Mouse (Mus musculus) ES-Bruce4 (cell line): ENCODE data around the gene Rnf157. TPM values are rescaled to one million over a fixed set of nuclear protein-coding genes. Genes with fewer than 3 reads are reported as not detected.

Experiments
- H3K27ac ChIP-seq: 2 replicates; pipeline ENCODE4 v1.5.1; 2012; ENCODE audit warnings: low read length, inconsistent platforms; ENCODE audit not compliant: insufficient read depth
- H3K27me3 ChIP-seq: 2 replicates; pipeline ENCODE4 v1.6.1; 2012; ENCODE audit warnings: mild to moderate bottlenecking, low read length, inconsistent platforms; ENCODE audit not compliant: control insufficient read depth, poor library complexity, insufficient read depth, severe bottlenecking
- H3K36me3 ChIP-seq: 2 replicates; pipeline ENCODE4 v1.6.1; 2012; ENCODE audit warnings: inconsistent platforms, mild to moderate bottlenecking, low read length, moderate library complexity; ENCODE audit not compliant: control insufficient read depth, poor library complexity, insufficient read depth, severe bottlenecking
- H3K4me1 ChIP-seq: one replicate; pipeline ENCODE4 v1.8.1; 2011; ENCODE audit warnings: low read length; ENCODE audit not compliant: control insufficient read depth, insufficient read depth
- H3K4me3 ChIP-seq: 2 replicates; pipeline ENCODE4 v1.5.1; 2011; ENCODE audit warnings: low read depth, mild to moderate bottlenecking, low read length
- H3K9ac ChIP-seq: 2 replicates; pipeline ENCODE4 v1.6.1; 2012; ENCODE audit warnings: low read depth, mild to moderate bottlenecking, inconsistent platforms; ENCODE audit not compliant: poor library complexity, severe bottlenecking
- H3K9me3 ChIP-seq: replicated peaks from 2 replicates; pipeline ENCODE4 v1.6.1; 2012; ENCODE audit warnings: mild to moderate bottlenecking, low read length, inconsistent platforms; ENCODE audit not compliant: control insufficient read depth, poor library complexity, insufficient read depth, severe bottlenecking
- CTCF ChIP-seq: IDR thresholded peaks from one replicate; pipeline ENCODE4 v1.8.1; 2011; ENCODE audit warnings: low read depth, low read length
- EP300 ChIP-seq: IDR thresholded peaks from 2 replicates; pipeline ENCODE4 v1.6.1; 2011; ENCODE audit warnings: low read depth, low read length; ENCODE audit not compliant: insufficient read depth
- POLR2A ChIP-seq: IDR thresholded peaks from one replicate; pipeline ENCODE4 v1.8.1; 2011; ENCODE audit warnings: low read length; ENCODE audit not compliant: insufficient read depth
- polyA plus RNA-seq: library from polyadenylated mRNA; stranded (reverse); fragments of >200 nt; gene quantifications from 2 replicates; pipeline ENCODE4 v1.2.4, GENCODE M21; 2011; ENCODE audit warnings: low read depth; ENCODE audit not compliant: missing spikeins, insufficient read depth, insufficient read length

The Rnf157 gene
- polyA plus RNA-seq, 1 experiment, result 23.1 TPM

DNA sequence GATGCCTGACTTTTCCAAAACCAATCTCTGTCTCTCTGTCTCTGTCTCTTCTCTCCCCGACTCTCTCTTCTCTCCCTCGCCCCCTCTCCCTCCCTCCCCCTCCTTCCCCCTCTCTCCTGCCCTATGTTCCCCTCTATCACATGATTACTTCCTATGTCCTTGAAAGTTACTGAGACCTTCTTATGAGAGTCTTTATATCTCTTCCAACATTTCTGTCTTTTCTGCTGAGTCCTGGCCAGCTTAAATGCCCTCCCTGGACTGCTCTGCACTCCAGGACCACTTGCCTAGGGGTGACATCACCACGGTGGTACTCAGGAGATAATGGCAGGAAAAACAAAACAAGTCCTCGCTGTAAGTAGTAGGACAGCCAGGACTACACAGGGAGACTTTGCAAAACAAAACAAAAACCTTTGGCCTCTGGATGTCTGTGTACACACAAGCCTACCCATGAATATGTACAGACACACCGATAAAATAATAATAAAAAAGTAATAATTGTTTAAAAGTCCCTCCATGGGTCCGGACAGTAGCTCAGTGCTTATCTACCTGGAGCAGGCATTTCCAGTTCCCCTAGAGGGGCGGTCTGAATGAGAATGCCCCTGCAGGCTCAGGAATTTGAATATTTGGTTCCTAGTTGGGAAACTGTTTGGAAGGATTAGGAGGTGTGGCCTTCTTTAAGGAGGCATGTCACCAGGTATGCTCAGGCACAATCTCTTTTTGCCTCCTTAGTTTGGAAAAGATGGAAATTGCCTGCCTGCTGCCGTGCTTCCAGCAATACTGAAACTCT lies 12.0 kb upstream of the Rnf157 start:
- no peak for TF ChIP-seq CTCF
- TF ChIP-seq EP300, result 0 out of 2 replicates have a peak, but pooled peaks have one; percentile 11
- H3K9me3 ChIP-seq, result no peaks in the 10 kb centered on the region
- H3K4me1 ChIP-seq, result peaks cover 6% of the 10 kb centered on the region
- H3K9ac ChIP-seq, result no peak overlapping the region
- no peaks in the 10 kb centered on the region for H3K27me3 ChIP-seq
- H3K4me3 ChIP-seq, result no peak overlapping the region
- H3K27ac ChIP-seq, result peak overlapping the region; percentile 67
- H3K36me3 ChIP-seq, result no peaks in the 10 kb centered on the region

DNA sequence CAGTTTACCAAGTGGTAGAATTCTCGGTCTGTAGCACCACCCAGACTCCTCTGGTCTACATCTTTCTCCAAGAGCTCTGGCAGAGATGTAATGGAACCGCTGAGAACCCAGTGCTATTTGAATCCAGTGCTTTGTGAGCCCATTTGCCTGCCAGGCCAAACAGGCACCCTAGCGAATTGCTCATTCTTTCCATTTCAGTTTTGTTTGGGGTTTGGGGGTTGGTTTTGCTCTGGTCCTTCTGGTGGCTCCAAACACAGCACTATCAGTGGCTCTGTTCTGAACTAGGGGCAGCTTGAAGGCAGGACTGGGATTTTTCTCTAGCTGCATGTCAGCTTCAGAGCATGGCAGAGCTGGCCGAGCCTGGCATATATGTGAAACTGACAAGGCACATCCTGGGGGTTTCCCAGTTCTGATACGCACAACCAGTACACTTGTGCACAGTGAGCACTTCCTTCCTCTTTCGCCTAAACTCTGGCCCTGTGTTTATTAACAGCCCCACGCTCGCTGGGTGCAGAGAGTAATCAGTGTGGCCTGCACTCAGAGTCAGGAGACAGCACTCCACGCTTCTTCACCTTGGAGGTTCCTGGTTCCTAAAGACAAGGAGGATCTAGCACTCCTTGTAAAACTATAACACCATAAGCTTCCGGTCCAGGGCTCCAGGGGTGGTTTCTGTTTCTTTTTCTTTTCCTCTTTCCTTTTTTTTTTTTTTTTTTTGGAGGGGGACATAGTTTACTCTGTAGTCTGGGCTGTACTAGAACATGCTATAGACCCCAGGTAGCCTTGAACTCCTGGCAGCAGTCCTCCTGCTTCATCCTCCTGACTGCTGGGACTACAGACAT lies 11.2 kb upstream of the Rnf157 start:
- peaks cover 6% of the 10 kb centered on the region for H3K4me1 ChIP-seq
- H3K36me3 ChIP-seq, result no peaks in the 10 kb centered on the region
- no peak overlapping the region for H3K4me3 ChIP-seq
- no peaks in the 10 kb centered on the region for H3K9me3 ChIP-seq
- TF ChIP-seq POLR2A (no peak), CTCF (no peak), EP300 (no peak)
- no peak overlapping the region for H3K9ac ChIP-seq
- 0 out of 2 replicates have a peak overlapping the region, but pooled peaks have one; percentile 2 for H3K27ac ChIP-seq
- no peaks in the 10 kb centered on the region for H3K27me3 ChIP-seq

DNA sequence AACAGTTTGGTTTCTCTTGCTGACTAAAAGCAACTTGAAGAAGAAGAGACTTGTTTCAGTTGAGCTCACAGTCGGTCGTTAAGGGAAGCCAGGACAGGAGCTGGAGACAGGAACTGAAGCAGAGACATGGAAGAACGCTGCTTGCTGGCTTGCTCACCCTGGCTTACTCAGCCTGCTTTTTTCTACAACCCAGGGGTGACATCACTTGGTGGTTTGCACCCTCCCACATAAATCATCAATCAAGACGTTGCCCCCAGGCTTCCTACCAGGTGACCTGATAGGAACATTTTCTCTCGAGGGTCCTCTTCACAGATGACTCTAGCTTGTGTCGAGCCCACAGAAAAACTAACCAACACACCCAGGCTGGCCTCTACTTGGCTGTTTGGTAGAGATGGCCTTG lies 10.4 kb upstream of the Rnf157 start:
- Histone ChIP-seq H3K4me1 (peaks cover 7% of the 10 kb centered on the region), H3K36me3 (no peaks in the 10 kb centered on the region), H3K9me3 (no peaks in the 10 kb centered on the region), H3K4me3 (no peak overlapping the region), H3K9ac (no peak overlapping the region), H3K27ac (peak overlapping the region; percentile 47; the same call in 1 of the 2 replicates), H3K27me3 (no peaks in the 10 kb centered on the region)
- TF ChIP-seq EP300 (no peak), CTCF (no peak), POLR2A (no peak)

DNA sequence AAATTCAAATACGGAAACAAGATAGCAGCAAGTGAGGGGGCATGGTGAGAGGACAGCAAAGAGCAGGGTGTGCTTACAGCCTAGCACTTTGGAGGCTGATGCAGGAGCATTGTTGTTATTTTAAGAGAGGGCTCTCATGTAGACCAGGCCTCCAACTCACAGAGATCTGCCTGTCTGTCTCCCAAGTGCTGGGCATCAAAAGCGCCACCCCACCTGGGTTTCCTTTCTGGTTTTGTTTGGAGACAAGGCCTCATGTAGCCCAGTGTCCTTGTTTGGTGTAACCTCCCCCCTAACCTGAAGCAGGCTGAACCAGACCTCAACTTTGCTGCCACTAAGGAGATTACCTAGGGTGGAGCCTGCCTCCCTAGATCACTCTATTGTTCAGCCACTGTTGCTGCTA lies 9.7 kb upstream of the Rnf157 start:
- Histone ChIP-seq H3K27ac (peak overlapping the region; percentile 41; the same call in 1 of the 2 replicates), H3K27me3 (no peaks in the 10 kb centered on the region), H3K9ac (no peak overlapping the region)

DNA sequence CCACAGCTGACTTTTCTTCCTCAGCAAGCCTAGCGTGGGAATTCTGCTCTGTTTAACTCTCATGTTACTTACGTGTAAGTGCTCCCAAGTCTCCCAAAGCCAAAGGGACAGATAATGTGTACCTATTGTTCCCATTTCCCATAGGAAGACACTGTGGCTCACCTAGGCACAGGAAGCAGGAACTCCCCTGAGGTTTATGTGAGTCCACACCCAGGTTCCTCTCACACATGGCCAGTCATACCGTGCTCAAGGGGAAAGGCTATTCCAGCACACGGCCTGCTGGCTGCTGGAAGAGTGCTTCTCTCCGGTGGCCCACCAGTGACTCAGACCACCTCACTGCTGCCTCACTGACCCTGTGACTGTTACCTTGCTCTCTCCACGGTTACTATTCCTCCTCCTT lies 8.3 kb upstream of the Rnf157 start:
- Histone ChIP-seq H3K9ac (no peak overlapping the region), H3K4me1 (peaks cover 6% of the 10 kb centered on the region), H3K9me3 (no peaks in the 10 kb centered on the region), H3K4me3 (no peak overlapping the region), H3K36me3 (no peaks in the 10 kb centered on the region), H3K27ac (no peak overlapping the region), H3K27me3 (no peaks in the 10 kb centered on the region)
- no peak for TF ChIP-seq EP300

More for the DNA sequence above, 9.7 kb upstream of the Rnf157 start:
- Histone ChIP-seq H3K36me3 (no peaks in the 10 kb centered on the region), H3K4me3 (no peak overlapping the region), H3K9me3 (no peaks in the 10 kb centered on the region), H3K4me1 (peaks cover 6% of the 10 kb centered on the region)
- 0 out of 2 replicates have a peak, but pooled peaks have one; percentile 38 for TF ChIP-seq EP300
- no peak for TF ChIP-seq POLR2A

DNA sequence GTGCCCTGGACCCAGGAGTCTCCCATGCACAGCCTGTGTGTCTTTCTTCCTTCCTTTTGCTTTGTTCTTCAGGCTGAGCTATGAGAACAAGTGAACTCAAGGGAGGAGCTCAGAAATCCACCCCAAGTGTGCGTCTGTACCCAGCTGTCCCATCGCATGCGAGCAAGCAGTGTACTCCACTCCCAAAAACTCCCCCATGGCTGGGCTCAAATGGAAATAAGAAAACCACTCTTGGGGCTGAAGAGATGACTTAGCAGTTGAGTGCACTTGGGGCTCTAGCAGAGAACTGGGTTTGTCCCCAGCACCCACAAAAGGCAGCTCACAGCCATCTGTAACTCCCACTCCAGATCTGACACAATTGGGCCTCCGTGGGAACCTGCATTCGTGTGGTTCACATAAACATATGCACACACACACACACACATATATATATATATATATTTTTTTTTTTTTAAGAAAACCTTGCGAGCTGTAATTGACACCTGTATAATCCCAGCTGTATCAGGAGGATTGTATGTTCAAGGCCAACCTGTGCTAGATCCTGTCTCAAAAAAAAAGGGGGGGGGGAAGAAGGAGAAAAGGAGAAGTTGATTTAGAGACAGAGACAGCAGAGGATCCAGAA lies 6.1 kb upstream of the Rnf157 start:
- H3K9me3 ChIP-seq, result no peaks in the 10 kb centered on the region
- no peak overlapping the region for H3K27ac ChIP-seq
- no peaks in the 10 kb centered on the region for H3K27me3 ChIP-seq
- H3K4me3 ChIP-seq, result no peak overlapping the region
- H3K4me1 ChIP-seq, result peaks cover 2% of the 10 kb centered on the region
- H3K36me3 ChIP-seq, result no peaks in the 10 kb centered on the region
- TF ChIP-seq EP300 (no peak), CTCF (no peak), POLR2A (no peak)
- H3K9ac ChIP-seq, result no peak overlapping the region
